Mouse (Mus musculus): ENCODE measurements around the gene Babam2. TPM values are rescaled to one million over a fixed set of nuclear protein-coding genes. Genes with fewer than 3 reads are reported as not detected.

Babam2 gene
- polyA plus RNA-seq, 1 experiment: 77.2 TPM

DNA sequence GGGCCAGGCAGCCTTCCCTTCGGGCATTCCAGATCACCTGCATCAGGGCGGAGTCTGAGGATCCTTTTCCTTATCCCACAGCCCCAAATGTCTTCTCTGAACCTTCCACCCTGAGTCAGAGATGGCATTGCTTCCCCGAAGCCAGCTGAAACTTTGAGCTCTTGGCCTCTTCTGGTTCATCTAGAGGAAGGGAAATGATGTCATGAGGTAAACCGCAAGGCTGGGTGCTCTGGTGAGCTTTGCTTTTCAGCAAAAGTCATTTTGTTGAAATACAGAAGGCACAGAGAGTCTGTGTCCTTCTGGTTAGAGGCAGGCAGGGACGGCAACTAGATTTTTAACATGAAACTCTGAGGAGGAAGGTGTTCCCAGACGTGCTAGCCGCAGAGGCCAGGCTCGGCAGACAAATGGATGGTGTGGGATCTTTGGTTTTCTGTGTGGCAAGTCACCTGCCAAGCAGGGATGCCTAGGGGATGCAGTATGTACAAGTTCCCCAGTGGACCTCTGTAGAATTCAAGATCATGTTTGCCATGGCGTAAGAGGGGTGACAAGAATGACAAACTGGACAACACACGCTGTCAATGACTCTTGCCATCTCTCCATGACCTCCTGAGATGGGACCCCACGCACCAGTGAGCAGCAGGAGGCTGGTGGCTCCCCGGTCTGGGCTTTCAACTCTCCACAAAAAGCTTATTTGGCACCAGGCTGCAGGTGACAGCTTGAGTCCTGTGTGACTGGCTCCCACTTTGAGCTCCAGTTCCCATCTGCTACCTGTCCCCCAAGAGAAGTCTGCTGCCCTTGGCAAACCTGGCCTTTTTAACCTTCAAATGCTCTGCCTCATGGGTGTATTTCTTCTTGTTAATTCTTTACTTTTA, 406.9 kb downstream of the Babam2 start:
- H3K4me2 ChIP-seq (ENCODE audit: low read depth): no peak overlapping the region
- H3K4me3 ChIP-seq: no peak overlapping the region
- no peaks in the 10 kb centered on the region for H3K27me3 ChIP-seq (ENCODE audit: control insufficient read depth, insufficient read depth, insufficient read length)
- H3K36me3 ChIP-seq (ENCODE audit: control insufficient read depth, insufficient read depth): no peaks in the 10 kb centered on the region
- no peaks in the 10 kb centered on the region for H3K79me2 ChIP-seq (ENCODE audit: control insufficient read depth, insufficient read depth)
- H3ac ChIP-seq (ENCODE audit: control insufficient read depth, insufficient read length): no peak overlapping the region
- TF ChIP-seq E2F4 (IDR thresholded peaks at IDR 0.05; ENCODE audit: insufficient read depth) (no peak), MYOD1 (IDR thresholded peaks at IDR 0.05; ENCODE audit: control insufficient read depth in 1 of 3, insufficient read length in 2 of 3, low read depth in 2 of 3) (no peak), USF1 (IDR thresholded peaks at IDR 0.05; ENCODE audit: low read depth) (no peak), CEBPB (IDR thresholded peaks at IDR 0.05; ENCODE audit: insufficient read depth, poor library complexity, severe bottlenecking) (no peak), SRF (IDR thresholded peaks at IDR 0.05; ENCODE audit: control insufficient read depth, insufficient read length, low read depth) (no peak)

- Histone ChIP-seq H3K4me2 (ENCODE audit: low read depth) (no peak overlapping the region), H3K79me2 (ENCODE audit: control insufficient read depth, insufficient read depth) (no peaks in the 10 kb centered on the region), H3K4me3 (no peak overlapping the region), H3K27me3 (ENCODE audit: control insufficient read depth, insufficient read depth, insufficient read length) (no peaks in the 10 kb centered on the region), H3K36me3 (ENCODE audit: control insufficient read depth, insufficient read depth) (no peaks in the 10 kb centered on the region), H3ac (ENCODE audit: control insufficient read depth, insufficient read length) (no peak overlapping the region)
- TF ChIP-seq E2F4 (IDR thresholded peaks at IDR 0.05; ENCODE audit: insufficient read depth) (no peak), TCF12 (IDR thresholded peaks at IDR 0.05; ENCODE audit: insufficient read depth, poor library complexity, severe bottlenecking) (no peak), MYOD1 (IDR thresholded peaks at IDR 0.05; ENCODE audit: control insufficient read depth in 1 of 3, insufficient read length in 2 of 3, low read depth in 2 of 3) (no peak), POLR2A (IDR thresholded peaks at IDR 0.05; ENCODE audit: insufficient read length, low read depth) (no peak), MAX (IDR thresholded peaks at IDR 0.05; ENCODE audit: low read depth) (no peak), USF1 (IDR thresholded peaks at IDR 0.05; ENCODE audit: low read depth) (no peak)
These were observed 409.1 kb downstream of the Babam2 start for GRCm38 (mm10) chr5:32106473-32107140.

DNA sequence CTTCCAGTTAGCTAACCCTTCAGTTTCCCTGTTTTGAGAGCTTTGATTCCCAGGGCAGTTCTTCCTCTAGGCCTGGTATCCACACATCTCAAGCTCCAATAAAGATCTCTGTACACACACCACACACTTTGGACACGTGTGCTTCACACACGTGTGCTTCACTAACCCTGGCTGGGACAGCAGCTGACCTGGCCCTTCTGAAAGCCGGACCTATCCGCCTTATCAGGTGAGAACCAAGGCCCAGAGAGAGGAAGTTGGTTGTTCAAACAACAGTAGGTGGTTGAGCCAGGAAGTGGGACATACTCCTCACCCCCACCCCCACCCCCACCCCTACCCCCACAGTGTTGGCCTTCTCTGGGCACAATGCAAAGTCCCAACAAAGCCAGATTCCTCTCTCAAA, 413.2 kb downstream of the Babam2 start:
- no peaks in the 10 kb centered on the region for H3K36me3 ChIP-seq (ENCODE audit: control insufficient read depth, insufficient read depth)
- no peak overlapping the region for H3ac ChIP-seq (ENCODE audit: control insufficient read depth, insufficient read length)
- no peaks in the 10 kb centered on the region for H3K79me2 ChIP-seq (ENCODE audit: control insufficient read depth, insufficient read depth)
- H3K4me2 ChIP-seq (ENCODE audit: low read depth): no peak overlapping the region
- no peaks in the 10 kb centered on the region for H3K27me3 ChIP-seq (ENCODE audit: control insufficient read depth, insufficient read depth, insufficient read length)
- H3K4me3 ChIP-seq: no peak overlapping the region
- no peak for TF ChIP-seq POLR2A (IDR thresholded peaks at IDR 0.05; ENCODE audit: insufficient read length, low read depth)
- no peak for TF ChIP-seq REST (IDR thresholded peaks at IDR 0.05; ENCODE audit: insufficient read depth, insufficient read length)
- no peak for TF ChIP-seq TCF3 (IDR thresholded peaks at IDR 0.05; ENCODE audit: insufficient read length, low read depth)
- no peak for TF ChIP-seq E2F4 (IDR thresholded peaks at IDR 0.05; ENCODE audit: insufficient read depth)
- no peak for TF ChIP-seq MYOD1 (IDR thresholded peaks at IDR 0.05; ENCODE audit: control insufficient read depth in 1 of 3, insufficient read length in 2 of 3, low read depth in 2 of 3)
- no peak for TF ChIP-seq POLR2AphosphoS2 (IDR thresholded peaks at IDR 0.05; ENCODE audit: insufficient read length, low read depth)
- no peak for TF ChIP-seq USF1 (IDR thresholded peaks at IDR 0.05; ENCODE audit: low read depth)
- TF ChIP-seq CEBPB (IDR thresholded peaks at IDR 0.05; ENCODE audit: insufficient read depth, poor library complexity, severe bottlenecking): no peak
- no peak for TF ChIP-seq MYOG (IDR thresholded peaks at IDR 0.05; ENCODE audit: control insufficient read depth in 1 of 3, insufficient read depth in 1 of 3, insufficient read length in 2 of 3, low read depth in 2 of 3)
- no peak for TF ChIP-seq MAX (IDR thresholded peaks at IDR 0.05; ENCODE audit: low read depth)
- TF ChIP-seq TCF12 (IDR thresholded peaks at IDR 0.05; ENCODE audit: insufficient read depth, poor library complexity, severe bottlenecking): no peak
- TF ChIP-seq SRF (IDR thresholded peaks at IDR 0.05; ENCODE audit: control insufficient read depth, insufficient read length, low read depth): no peak

DNA sequence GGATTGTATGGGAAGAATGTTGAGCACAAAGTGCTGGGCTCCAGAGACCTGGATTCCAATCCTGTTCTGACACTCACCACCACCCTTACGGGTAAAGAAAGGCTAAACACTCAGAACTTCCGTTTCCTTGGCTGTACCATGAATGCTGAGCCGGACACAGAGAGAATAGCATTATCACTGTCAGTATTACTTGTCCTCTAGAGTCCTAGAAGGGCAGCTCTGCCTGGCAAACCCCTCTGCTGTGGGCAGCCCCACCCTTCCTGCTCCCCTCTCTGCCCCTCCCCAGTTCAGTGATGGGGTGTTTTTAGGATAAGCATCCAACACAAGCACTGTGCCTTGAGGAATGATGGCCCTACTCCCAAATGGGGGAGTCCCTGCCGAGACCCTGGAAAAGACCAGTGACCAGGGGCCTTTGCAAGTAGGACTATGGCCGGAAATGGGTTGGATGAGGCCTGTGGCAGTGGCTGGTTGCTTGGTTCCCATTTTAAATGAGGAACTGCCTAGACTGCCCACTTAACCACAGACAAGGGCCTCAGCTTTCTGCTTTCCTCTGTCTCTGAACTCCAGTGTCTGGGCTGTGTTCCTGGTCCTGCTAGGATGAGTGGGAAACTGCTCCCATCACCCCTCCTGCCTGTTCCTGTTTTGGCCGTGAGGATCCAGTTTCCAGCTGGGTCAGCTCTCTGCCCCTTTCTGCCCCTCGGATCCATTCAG, 414.9 kb downstream of the Babam2 start:
- Histone ChIP-seq H3K36me3 (ENCODE audit: control insufficient read depth, insufficient read depth) (no peaks in the 10 kb centered on the region), H3K79me2 (ENCODE audit: control insufficient read depth, insufficient read depth) (no peaks in the 10 kb centered on the region), H3K4me3 (no peak overlapping the region), H3K4me2 (ENCODE audit: low read depth) (no peak overlapping the region), H3ac (ENCODE audit: control insufficient read depth, insufficient read length) (no peak overlapping the region), H3K27me3 (ENCODE audit: control insufficient read depth, insufficient read depth, insufficient read length) (no peaks in the 10 kb centered on the region)
- TF ChIP-seq POLR2AphosphoS2 (IDR thresholded peaks at IDR 0.05; ENCODE audit: insufficient read length, low read depth): no peak
- TF ChIP-seq SRF (IDR thresholded peaks at IDR 0.05; ENCODE audit: control insufficient read depth, insufficient read length, low read depth): no peak
- no peak for TF ChIP-seq CEBPB (IDR thresholded peaks at IDR 0.05; ENCODE audit: insufficient read depth, poor library complexity, severe bottlenecking)
- TF ChIP-seq MAX (IDR thresholded peaks at IDR 0.05; ENCODE audit: low read depth): no peak
- no peak for TF ChIP-seq USF1 (IDR thresholded peaks at IDR 0.05; ENCODE audit: low read depth)
- TF ChIP-seq POLR2A (IDR thresholded peaks at IDR 0.05; ENCODE audit: insufficient read length, low read depth): no peak
